Mouse (Mus musculus) frontal cortex, postnatal 36 days (tissue): ENCODE measurements around the gene Vmn1r41.

ENCODE experiments used
- DNase-seq, 2 experiments: peaks; one replicate each; pipeline ENCODE4 v3.0.0; 2022; ENCODE audit warnings: low spot score in 2 of 2

The Vmn1r41 gene

DNA sequence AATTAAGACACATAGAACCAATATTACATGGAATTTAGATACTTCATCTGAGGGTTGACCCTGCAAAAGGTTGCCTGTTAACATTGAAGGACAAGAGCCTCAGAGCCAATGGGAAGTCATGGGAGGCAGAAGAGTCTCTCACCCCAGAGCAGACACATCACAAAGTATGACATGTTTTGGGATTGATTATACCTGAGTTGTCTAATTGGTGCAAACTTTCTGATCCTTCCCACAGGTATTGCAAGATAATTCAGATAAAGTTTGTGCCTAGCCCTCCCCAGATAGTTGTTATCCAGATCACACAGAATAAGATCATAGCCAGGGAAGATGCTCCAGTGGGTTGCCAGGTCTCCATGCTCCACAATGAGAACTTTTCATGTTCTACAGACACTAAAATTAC lies at the start of gene Vmn1r41:
TSS of gene Vmn1r41 (plus strand) at position 301 of the 400 bp plus-strand sequence.
- DNase-seq = no peak

DNA sequence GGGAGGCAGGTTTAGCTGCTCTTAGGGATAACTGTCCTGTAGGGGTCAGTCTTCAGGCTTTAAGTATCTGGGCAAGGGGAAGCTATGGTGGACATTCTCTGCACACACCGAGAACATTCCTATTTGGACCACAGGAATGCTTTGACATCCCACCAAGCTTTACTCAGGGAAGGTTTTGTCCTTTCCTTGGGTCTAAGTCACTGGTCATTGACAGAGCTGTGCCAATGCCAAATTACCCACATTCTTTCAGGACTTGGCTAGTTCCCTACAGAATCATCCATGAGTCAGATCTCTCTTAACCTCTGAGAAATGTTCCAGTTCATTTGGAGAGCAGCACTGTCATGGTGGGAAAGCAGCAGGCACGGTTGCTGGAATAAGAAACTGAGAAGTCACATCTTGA lies 33.9 kb upstream of the Vmn1r41 start:
- no peak for DNase-seq

DNA sequence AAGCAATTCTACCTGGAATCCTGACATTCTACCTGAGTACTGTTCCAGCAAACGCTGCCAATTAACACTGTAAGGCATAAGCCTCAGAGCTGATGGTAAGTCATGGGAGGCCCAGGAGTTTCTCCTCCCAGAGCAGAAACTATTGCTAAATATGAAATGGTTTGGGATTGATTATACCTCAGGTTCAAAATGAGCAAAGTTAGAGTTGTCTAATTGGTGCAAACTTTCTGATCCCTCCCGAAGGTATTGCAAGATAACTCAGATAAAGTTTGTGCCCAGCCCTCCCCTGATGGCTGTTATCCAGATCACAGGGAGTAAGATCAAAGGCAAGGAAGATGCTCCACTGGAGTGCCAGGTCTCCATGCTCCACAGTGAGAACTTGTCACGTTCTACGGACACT lies 33.3 kb upstream of the Vmn1r41 start, which contains the start of gene Vmn1r40:
TSS of gene Vmn1r40 (plus strand) at position 301 of the 400 bp plus-strand sequence.
- no peak for DNase-seq

DNA sequence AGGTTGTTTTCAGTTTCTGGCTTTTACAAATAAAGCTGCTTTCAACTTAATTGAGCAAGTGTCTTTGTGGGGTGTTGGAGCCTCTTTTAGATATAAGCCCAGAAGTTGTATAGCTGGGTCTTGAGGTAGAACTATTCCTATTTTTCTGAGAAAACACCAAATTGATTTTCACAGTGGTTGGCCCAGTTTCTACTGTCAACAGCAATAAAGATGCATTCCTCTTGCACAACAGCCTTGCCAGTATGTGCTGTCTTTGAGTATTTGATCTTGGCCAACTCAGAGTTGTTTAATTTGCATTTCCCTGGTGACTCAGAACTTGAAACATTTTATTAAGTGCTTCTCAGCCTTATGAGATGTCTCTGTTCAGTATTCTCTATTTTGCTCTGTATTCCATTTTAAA lies 22.5 kb upstream of the Vmn1r41 start:
- DNase-seq = no peak

DNA sequence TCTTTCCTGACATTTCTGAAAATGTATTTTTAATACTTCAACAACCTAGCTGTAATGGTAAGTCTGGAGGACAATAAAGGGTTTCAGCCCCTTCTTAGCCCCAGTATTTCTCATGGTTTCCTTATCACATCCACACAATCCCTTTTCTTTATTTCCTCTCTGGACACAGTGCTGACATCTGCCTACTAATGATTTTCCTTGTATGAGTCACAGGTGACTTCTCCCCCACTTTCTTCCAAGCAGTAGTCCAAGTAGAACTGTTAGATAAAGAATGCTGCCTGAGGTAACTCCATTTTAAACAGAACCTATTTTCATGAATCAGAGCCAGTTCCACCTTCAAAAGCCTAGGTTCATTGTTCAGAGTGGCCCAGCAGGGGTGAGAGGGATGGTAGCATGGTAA lies 2.2 kb downstream of the Vmn1r41 start:
- no peak for DNase-seq

DNA sequence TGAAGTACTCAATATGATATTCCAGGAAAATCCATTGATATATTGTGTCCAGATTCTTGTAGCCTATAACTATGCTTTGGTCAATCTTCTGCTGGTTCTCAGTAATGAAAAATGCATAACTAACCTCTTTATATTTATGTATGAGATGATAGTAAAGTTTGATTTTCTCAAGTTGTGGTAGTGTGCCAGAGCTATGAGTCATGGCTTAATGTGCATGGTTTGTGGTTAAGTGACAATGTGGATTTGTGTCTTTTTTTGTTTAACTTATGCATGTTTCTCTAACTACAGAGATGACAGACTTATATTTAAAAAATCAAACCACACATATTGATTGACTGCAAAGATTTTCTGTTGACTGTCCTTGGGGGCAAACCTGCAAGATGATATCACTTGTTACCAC lies 49.7 kb downstream of the Vmn1r41 start:
- DNase-seq = no peak
